Mouse (Mus musculus) heart, adult 8-10 months (tissue): Measurements from ENCODE around the gene Rasgrp4. TPM values are rescaled to one million over a fixed set of nuclear protein-coding genes. Genes with fewer than 3 reads are reported as not detected.

Experiments
- DNase-seq: peaks from one replicate; pipeline ENCODE4 v3.0.0; 2022; ENCODE audit warnings: low spot score
- total RNA-seq, 4 experiments: library from RNA; stranded (reverse); gene quantifications; 2 replicates each; pipeline ENCODE4 v1.2.4; 2022

Rasgrp4 gene
- total RNA-seq, 4 experiments from 2014 or later: 1.00 to 1.5 (median 1.2) TPM

DNA sequence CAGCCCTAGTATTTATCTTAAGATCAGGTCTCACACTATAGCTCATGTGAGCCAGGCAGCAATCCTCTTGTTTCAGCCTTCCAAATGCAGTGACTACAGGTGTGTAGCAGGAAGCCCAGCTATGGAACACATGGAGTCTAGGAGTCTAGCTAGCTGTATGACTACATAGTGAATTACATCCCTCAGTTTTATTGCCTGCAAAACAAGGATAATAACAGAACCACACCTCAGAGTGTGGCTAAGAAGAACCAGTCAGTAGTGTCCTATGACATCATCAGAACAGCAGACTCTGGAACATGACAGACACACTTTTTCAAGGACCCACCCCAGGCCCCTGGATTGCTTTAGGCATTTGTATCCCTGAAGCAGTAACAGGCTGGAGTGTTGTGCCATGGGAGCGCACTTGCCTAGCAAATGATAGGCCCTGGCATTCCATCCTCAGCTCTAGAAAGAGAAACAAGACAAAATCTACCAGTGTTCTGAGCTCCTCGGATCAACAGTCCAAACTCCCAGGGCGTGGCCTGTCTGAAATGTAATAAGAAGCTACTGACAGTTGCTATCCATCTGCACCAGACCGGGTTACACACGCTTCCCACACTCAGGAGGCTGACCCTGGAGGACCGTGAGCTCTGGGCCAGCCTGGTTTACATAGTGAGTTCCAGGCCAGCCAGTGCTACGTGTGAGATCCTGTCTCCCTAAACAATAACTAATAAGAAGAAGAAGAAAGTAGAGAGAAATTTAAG is 12.1 kb downstream of the Rasgrp4 start:
- no peak for DNase-seq

DNA sequence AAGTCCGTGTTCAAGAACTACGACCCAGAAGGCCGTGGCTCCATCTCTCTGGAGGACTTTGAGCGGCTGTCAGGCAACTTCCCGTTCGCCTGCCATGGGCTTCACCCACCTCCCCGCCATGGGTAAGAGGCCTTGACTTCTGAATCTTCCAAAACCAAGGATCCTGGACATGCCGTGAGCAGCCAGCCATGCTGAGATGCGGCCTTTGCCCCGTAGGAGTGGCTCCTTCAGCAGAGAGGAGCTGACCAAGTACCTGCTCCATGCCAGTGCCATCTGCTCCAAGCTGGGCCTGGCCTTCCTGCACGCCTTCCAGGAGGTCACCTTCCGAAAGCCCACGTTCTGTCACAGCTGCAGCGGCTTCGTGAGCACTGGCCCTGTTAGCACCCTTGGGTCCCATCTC is 14.1 kb downstream of the Rasgrp4 start:
- no peak for DNase-seq

GRCm38 (mm10) chr7:29151486-29151885 is 16.8 kb downstream of the Rasgrp4 start:
- DNase-seq: no peak

DNA sequence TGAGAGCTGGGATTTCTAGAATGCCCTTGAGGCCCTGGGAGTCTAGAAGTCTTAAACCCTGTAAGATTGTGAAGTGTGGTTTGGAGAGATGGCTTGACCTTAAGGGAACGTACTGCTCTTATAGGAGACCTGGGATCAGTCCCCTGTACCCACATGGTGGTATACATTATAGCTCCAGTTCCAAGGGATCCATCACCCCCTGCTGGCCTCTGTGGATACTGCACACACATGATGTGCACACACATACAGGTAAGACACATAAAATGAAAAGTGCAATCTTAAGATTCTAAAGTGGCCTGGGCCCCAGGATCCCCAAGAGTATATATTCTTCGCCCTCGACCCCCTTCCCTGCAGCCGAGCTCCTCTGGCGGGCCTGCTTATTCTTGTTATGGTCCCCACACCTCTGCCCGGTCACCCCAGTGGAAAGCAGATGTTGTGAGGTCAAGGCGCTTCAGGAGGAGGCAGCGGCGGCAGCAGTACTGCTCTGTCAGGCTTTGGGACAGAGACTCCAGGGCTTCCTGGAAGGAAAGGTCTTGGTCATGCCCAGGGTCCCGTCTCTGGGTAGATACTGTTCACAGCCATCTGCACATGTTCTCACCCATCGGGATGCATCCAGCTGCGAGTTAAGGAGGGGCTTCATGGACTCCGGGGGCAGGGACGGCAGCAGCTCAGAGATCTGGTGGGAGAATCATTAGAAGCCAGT is 19.5 kb downstream of the Rasgrp4 start:
- DNase-seq: no peak

DNA sequence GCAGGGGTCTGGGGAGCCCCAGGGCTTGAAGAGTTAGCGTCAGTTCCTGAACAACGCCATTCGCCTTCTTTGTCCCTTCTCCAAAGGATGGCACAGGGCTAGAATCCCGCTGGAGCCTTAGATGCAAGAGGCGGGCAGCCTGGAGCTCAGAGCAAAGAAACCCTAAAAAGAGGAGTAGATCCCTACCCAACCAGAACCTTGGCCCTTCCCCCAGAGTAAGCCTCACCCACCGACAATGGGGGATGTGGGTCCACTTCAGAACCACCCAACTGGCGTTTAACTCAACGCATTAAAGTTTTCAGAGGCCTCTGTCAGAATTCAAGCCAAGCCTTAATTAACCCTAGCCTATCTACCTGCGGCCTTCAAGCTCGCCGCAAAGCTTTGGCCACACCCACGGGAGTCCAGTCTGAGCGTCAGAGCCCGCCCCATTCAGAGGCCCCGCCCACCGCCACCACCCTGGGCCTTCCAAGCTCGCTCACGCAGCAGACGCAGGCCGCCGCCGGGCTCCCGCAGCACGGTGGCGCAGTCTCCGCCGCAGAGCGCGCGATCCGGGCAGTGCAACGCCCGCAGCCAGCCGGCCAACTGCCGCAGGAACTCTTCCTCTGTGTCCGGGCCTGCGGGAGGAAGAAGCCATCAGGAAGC is 20.7 kb downstream of the Rasgrp4 start:
- peak; percentile 83 for DNase-seq

DNA sequence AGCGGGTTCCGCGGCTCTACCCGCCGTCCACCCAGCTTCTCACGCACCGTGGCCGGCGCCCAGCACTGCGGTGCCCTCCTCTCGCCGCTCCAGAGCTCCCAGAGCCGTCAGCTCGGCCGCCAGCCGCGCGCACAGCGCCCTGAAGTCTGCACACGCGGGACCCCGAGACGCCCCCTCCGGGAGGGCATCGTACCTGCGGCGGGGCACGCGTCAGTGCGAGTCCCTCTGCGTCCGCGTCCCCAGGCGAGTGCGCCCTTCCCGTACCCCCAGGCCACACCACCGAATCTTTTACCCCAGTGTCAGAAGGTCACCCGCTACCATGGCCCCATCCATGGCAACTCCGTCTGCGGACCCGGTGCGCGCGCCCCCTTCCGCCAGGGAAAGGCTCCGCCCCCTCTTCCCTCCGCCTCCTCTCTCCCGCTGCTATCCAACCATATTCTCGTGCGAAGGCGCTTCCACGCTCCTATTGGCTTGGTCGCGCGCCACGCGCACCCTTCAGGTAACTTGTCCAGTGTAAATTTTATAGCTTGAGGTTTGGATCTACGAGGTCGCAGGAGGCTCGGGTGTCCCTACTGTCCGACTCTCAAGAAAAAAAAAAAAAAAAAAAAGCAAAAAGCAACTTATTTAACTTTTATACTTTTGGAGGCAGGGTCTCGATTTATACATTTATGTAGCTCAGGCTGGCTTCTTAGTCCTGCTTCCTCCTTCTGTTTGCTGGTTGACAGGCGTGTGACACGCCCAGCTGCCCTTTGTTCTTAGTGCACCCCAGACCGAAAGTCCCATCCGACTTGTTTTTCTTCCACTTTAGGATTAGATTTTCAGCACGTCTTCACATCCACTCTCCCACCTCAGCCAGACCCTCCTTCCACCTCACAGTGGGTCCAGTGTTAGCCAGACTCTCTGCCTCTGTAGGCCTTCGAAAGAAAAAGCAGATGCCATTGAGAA is 21.5 kb downstream of the Rasgrp4 start, which contains the start of gene Fam98c:
TSS of gene Fam98c (minus strand) at position 397 of the 945 bp plus-strand sequence.
- peak; percentile 79 for DNase-seq

DNA sequence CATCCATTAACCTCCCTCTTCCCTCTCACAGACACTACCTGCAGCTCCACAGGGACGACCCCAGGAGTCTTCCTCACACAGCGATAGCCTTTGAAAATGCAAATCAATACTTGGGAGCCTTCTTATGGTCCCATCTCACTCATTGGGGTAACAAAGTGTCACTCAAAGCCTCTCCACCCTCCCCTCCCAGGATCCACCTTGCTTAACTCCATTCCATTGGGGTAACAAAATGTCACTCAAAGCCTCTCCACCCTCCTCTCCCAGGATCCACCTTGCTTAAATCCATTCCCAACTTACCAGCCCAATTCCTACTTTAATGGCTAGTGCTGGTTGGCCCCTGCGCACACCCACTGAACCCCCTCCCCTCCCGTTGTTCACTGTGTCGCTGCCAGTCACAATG is 23.6 kb downstream of the Rasgrp4 start:
- DNase-seq: no peak

GRCm38 (mm10) chr7:29162294-29162693 is 27.6 kb downstream of the Rasgrp4 start:
- DNase-seq: no peak

DNA sequence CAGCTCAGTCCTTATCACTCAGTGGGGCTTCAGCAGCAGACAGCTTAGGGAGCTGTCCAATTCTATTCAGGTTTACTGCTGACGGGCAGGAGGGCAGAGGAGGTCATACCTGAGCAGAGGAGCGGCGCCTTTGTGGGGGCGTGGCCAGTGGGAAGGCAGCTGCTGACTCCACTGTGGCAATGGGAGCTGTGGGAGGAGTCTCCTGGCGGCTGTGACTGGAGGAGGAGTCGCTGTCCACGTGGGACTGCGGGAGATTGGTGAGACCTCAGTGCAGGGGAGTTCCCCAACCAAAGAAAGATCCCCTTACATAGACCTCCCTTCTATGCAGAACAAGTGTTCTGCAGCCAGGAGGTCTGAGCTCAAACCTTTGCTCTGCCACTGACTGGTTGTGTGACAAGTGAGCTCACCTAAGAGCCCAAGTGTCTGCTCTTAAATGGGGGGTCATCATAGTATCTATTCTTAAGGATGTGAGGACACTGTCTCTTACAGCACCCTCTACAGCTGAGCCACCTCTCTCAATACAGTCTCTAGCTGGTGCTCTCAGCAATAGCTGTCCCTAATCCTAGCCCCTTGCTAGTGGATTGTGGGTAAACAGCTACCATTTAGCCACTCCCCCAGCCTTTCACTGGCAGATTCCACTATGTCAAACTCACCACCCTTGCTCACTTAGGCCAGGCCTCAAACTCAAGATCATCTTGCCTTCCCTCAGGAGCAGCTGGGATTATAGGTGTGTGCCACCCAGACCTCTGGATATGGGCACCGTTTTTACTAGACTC is 28.3 kb downstream of the Rasgrp4 start:
- DNase-seq: no peak

DNA sequence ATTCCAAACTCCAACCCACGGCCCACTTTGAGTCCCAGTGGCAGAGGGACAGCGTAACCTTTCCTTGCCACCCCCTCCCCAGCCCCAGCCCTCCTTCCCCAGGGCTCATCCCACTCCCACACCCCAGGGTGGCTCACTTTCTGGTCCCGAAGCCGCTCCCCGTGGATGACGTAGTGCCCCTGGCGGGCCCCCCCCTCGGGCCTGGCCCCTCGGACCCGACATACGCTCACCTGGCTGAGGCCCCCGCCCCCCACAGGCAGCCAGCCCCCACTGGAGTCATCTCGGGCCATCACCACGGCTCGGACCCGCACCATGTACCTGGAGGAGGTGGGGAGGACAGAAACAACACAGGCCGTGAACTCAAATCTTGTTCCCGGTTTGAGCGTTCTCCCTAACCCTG is 33.0 kb downstream of the Rasgrp4 start:
- DNase-seq: no peak

DNA sequence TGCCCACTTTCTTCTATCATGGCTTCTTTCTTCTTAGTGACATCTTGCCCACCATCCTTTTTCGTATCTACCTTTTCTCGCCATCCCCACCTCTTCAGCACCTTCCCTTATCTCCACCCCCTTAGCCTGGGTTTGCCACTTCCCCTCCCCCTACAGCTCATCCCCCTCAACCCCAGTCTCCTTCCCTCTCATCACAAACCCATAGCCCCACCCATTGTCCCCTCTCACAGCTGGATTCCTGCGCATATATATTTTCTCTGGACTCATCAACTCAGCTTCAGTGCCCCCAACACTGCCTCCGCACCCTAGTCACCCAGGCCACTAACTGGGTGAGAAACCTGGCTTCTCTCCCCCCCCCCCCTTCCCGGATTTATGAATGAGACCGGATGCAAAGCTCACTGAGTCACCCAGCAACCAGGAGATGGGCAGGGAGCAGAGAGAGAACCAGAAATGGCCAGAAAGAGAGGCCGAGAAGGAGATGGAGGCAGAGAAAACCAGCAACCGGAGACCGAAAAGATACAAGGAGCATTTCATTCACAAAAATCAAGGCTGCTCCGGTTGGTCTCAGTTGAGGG is 33.6 kb downstream of the Rasgrp4 start:
- DNase-seq: no peak

DNA sequence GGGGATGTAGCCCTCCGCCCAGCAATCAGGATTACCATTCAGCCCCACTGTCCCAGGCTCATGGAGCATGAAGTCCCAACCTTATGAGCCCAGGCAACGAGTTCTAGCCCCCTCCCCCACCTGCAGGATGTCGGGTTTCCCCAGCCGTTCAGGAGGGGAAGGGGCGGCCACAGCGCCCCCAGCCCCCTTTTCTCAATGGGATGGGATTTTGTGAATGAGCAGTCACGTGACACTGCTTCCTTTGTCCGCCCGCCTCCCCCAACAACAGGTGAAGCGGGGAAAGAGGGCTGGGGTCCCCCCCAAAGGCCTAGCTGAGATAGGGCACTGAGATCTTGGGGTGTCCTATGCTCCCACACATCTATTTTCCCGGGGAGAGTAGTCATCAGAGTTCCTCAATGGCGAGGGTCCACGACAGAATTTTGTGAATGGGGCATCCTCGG is 34.2 kb downstream of the Rasgrp4 start:
- DNase-seq: no peak

GRCm38 (mm10) chr7:29169231-29170065 is 34.8 kb downstream of the Rasgrp4 start:
- peak; percentile 75 for DNase-seq

DNA sequence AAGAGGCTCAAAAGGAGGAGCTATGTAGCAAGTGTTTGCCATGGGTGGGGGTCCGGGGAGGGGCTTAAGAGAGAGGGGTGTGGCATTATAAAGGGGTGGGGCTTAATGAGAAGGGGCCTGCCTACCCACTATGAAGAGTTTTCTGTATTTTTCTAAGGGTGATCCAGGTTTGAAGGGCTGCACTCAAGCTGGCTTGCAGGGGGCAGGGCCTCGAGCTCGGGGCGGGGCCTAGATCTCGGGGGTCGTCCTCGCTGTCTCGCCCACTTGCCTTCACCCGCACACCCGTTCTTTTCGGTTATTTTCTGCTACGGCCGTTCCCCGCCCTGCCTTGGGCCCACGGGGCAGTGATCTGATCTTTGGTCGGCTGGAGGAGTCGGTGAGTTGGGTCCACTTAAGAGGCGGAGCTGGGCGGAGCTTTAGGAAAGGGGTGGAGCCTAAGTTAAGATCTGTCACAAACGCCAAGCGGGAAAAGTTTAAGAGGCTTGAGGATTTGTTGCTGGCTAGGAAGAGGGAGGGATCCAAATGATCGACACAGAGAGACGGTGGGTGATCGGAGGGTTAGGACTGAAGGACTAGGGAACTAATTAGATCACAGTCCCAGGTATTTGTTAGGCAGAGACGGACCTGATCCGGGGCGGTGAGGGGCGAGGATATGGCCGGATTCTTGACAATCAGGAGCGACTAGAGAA is 35.6 kb downstream of the Rasgrp4 start, which contains the start of the genes Ggn and Spred3:
TSS of gene Ggn (plus strand) at position 145 of the 689 bp plus-strand sequence.
TSS of gene Spred3 (minus strand) at position 346 of the 689 bp plus-strand sequence.
- DNase-seq: peak; percentile 81

GRCm38 (mm10) chr7:29170755-29171561 is 36.3 kb downstream of the Rasgrp4 start:
- DNase-seq: no peak

DNA sequence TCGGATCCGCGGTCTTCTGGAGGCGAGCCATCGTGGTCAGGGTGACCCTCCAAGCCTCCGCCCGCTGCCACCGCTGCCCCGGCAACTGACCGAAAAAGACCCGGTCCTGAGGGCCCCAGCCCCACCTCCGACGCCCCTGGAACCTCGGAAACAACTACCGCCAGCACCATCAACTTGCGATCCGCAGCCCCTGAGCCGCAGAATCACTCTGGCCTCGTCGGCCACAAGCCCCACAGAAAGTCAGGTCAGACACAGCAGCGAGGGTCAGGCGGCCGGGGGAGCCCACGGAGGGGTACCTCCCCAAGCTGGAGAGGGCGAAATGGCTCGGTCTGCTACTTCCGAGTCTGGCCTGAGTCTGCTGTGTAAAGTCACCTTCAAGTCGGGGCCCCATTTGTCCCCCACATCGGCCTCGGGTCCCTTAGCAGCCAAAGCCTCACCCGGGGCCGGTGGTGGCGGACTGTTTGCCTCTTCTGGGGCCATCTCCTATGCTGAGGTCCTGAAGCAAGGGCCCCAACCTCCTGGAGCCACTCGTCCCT is 37.0 kb downstream of the Rasgrp4 start:
- DNase-seq: no peak

DNA sequence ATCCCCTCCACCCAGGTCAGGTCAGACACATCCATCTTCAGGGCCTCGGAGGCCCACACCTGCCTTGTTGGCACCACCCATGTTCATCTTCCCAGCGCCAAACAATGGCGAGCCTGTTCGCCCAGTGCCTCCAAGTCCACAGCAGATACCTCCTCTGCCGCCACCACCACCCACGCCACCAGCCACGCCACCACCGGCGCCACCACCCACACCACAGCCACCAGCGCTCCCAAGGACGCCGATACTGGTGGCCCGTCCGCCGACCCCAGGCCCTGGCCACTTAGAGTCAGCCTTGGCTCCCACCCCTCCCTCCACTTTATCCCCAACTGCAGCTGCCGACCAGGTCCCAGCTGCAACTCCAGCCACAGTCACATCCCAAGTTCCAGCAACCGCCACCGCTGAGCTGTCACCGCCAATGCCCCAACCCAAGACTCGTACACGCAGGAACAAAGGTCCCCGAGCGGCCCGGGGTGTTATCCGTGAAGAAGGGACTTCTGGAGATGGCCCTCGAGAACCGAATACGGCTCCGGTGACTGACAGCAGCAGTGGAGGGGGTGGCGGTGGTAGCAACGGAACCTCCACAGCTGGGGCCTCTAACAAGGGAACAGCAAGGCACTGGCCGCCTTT is 37.9 kb downstream of the Rasgrp4 start:
- DNase-seq: no peak
